Mouse (Mus musculus) E14TG2a.4 (cell line): Measurements from ENCODE around the gene Tmem214.
"Not testable (repeated sequence)": the region's sequence is repeated elsewhere in the genome, so short reads cannot be mapped to it uniquely, and the experiment has no call there.

Source experiments
- H3K27me3 ChIP-seq: 2 replicates; pipeline ENCODE4 v1.6.1; 2014; ENCODE audit warnings: low read length, control low read depth; ENCODE audit not compliant: insufficient read depth
- H3K36me3 ChIP-seq: 2 replicates; pipeline ENCODE4 v1.6.1; 2014; ENCODE audit warnings: low read length, control low read depth; ENCODE audit not compliant: insufficient read depth
- H3K4me1 ChIP-seq: replicated peaks from 2 replicates; pipeline ENCODE4 v1.6.1; 2014; ENCODE audit warnings: low read depth, low read length, control low read depth
- H3K4me3 ChIP-seq: replicated peaks from 2 replicates; pipeline ENCODE4 v1.5.1; 2014; ENCODE audit warnings: mild to moderate bottlenecking, low read length
- H3K9me3 ChIP-seq: 2 replicates; pipeline ENCODE4 v1.6.1; 2014; ENCODE audit warnings: low read length, control low read depth
- CTCF ChIP-seq: conservative IDR thresholded peaks from 2 replicates; pipeline ENCODE4 v1.5.1; 2014; ENCODE audit warnings: low read length
- NANOG ChIP-seq: IDR thresholded peaks from 2 replicates; pipeline ENCODE4 v1.6.1; 2014; ENCODE audit warnings: borderline replicate concordance, low read length, mixed read lengths
- POU5F1 ChIP-seq: IDR thresholded peaks from 2 replicates; pipeline ENCODE4 v1.6.1; 2014; ENCODE audit warnings: low read length, borderline replicate concordance

The Tmem214 gene

GRCm38 (mm10) chr5:30866871-30867270, 941 bp upstream of the Tmem214 start:
- Histone ChIP-seq H3K9me3 (no peaks in the 10 kb centered on the region), H3K4me1 (peaks cover 57% of the 10 kb centered on the region), H3K27me3 (peaks cover 12% of the 10 kb centered on the region; the same call in 1 of the 2 replicates), H3K4me3 (no peak overlapping the region), H3K36me3 (peaks cover 16% of the 10 kb centered on the region)
- no peak for TF ChIP-seq POU5F1
- TF ChIP-seq CTCF: no peak
- TF ChIP-seq NANOG: no peak

GRCm38 (mm10) chr5:30868981-30869380, 1.2 kb downstream of the Tmem214 start:
- Histone ChIP-seq H3K4me1 (peaks cover 67% of the 10 kb centered on the region), H3K27me3 (peaks cover 7% of the 10 kb centered on the region; the same call in 1 of the 2 replicates), H3K9me3 (no peaks in the 10 kb centered on the region), H3K36me3 (peaks cover 37% of the 10 kb centered on the region), H3K4me3 (peak overlapping the region; percentile 92)
- no peak for TF ChIP-seq POU5F1
- TF ChIP-seq CTCF: no peak
- TF ChIP-seq NANOG: no peak

GRCm38 (mm10) chr5:30869405-30870130, 1.8 kb downstream of the Tmem214 start:
- H3K9me3 ChIP-seq: no peaks in the 10 kb centered on the region

GRCm38 (mm10) chr5:30870131-30870406, 2.3 kb downstream of the Tmem214 start:
- no peak for TF ChIP-seq POU5F1
- TF ChIP-seq CTCF: no peak
- TF ChIP-seq NANOG: no peak
- H3K36me3 ChIP-seq: peaks cover 48% of the 10 kb centered on the region
- no peaks in the 10 kb centered on the region for H3K9me3 ChIP-seq
- peaks cover 68% of the 10 kb centered on the region for H3K4me1 ChIP-seq
- peak overlapping the region; percentile 92 for H3K4me3 ChIP-seq
- no peaks in the 10 kb centered on the region; the same call in 1 of the 2 replicates for H3K27me3 ChIP-seq

More at GRCm38 (mm10) chr5:30869405-30870130, 1.8 kb downstream of the Tmem214 start:
- no peak for TF ChIP-seq CTCF
- TF ChIP-seq POU5F1: no peak
- no peak for TF ChIP-seq NANOG
- H3K4me3 ChIP-seq: peak overlapping the region; percentile 92
- H3K36me3 ChIP-seq: peaks cover 43% of the 10 kb centered on the region
- peaks cover 4% of the 10 kb centered on the region; the same call in 1 of the 2 replicates for H3K27me3 ChIP-seq
- peaks cover 67% of the 10 kb centered on the region for H3K4me1 ChIP-seq

GRCm38 (mm10) chr5:30872574-30872973, 4.8 kb downstream of the Tmem214 start:
- Histone ChIP-seq H3K4me1 (peaks cover 77% of the 10 kb centered on the region), H3K27me3 (no peaks in the 10 kb centered on the region), H3K4me3 (no peak overlapping the region), H3K36me3 (peaks cover 73% of the 10 kb centered on the region), H3K9me3 (no peaks in the 10 kb centered on the region)
- TF ChIP-seq CTCF: no peak
- no peak for TF ChIP-seq POU5F1
- TF ChIP-seq NANOG: no peak

- H3K4me3 ChIP-seq: no peak overlapping the region
- peaks cover 79% of the 10 kb centered on the region for H3K36me3 ChIP-seq
- no peaks in the 10 kb centered on the region for H3K9me3 ChIP-seq
- TF ChIP-seq NANOG (no peak), CTCF (no peak), POU5F1 (no peak)
- H3K27me3 ChIP-seq: no peaks in the 10 kb centered on the region
- peaks cover 86% of the 10 kb centered on the region for H3K4me1 ChIP-seq
Measured at GRCm38 (mm10) chr5:30874365-30874764, 6.6 kb downstream of the Tmem214 start.

- no peak overlapping the region for H3K4me3 ChIP-seq
- TF ChIP-seq NANOG (no peak), CTCF (no peak), POU5F1 (no peak)
- H3K36me3 ChIP-seq: peaks cover 45% of the 10 kb centered on the region
- peaks cover 56% of the 10 kb centered on the region for H3K4me1 ChIP-seq
- no peaks in the 10 kb centered on the region for H3K27me3 ChIP-seq
- H3K9me3 ChIP-seq: no peaks in the 10 kb centered on the region
Measured at GRCm38 (mm10) chr5:30878616-30879015, 10.8 kb downstream of the Tmem214 start.

- Histone ChIP-seq H3K9me3 (no peaks in the 10 kb centered on the region), H3K4me3 (no peak overlapping the region), H3K27me3 (no peaks in the 10 kb centered on the region), H3K4me1 (peaks cover 48% of the 10 kb centered on the region), H3K36me3 (peaks cover 37% of the 10 kb centered on the region)
- TF ChIP-seq NANOG (no peak), CTCF (no peak), POU5F1 (no peak)
Measured at GRCm38 (mm10) chr5:30879347-30879943, 11.6 kb downstream of the Tmem214 start.

GRCm38 (mm10) chr5:30881839-30882238, 14.0 kb downstream of the Tmem214 start:
- not testable (repeated sequence) for H3K9me3 ChIP-seq, H3K4me3 ChIP-seq, H3K27me3 ChIP-seq
- Histone ChIP-seq H3K4me1 (peaks cover 43% of the 10 kb centered on the region), H3K36me3 (peaks cover 13% of the 10 kb centered on the region)
